Mouse (Mus musculus) heart, adult 2 months (tissue): Measurements from ENCODE around the gene Syap1. TPM values are rescaled to one million over a fixed set of nuclear protein-coding genes. Genes with fewer than 3 reads are reported as not detected.
A peak's percentile ranks its signal among the peaks of the same experiment; 100 is the strongest.

Experiments used
- DNase-seq, 2 experiments: peaks; one replicate each; pipeline ENCODE4 v3.0.0; 2021
- H3K27ac ChIP-seq: fragments of 200-600 bp; 2 replicates; pipeline ENCODE4 v1.8.1; 2022
- H3K27me3 ChIP-seq: fragments of 200-500 bp; 2 replicates; pipeline ENCODE4 v1.6.1; 2012; ENCODE audit warnings: mild to moderate bottlenecking, low read length, inconsistent platforms, mixed read lengths; ENCODE audit not compliant: control insufficient read depth, insufficient read depth
- H3K36me3 ChIP-seq: fragments of 200-500 bp; 2 replicates; pipeline ENCODE4 v1.6.1; 2012; ENCODE audit warnings: low read length, inconsistent platforms; ENCODE audit not compliant: control insufficient read depth, insufficient read depth
- H3K4me1 ChIP-seq: fragments of 200-500 bp; 2 replicates; pipeline ENCODE4 v1.6.1; 2011; ENCODE audit warnings: low read length; ENCODE audit not compliant: control insufficient read depth, insufficient read depth
- H3K4me3 ChIP-seq: fragments of 200-600 bp; 2 replicates; pipeline ENCODE4 v1.8.1; 2022
- H3K79me2 ChIP-seq: fragments of 200-500 bp; replicated peaks from 2 replicates; pipeline ENCODE4 v1.6.1; 2012; ENCODE audit warnings: mild to moderate bottlenecking, inconsistent platforms, low read length, moderate library complexity, mixed read lengths; ENCODE audit not compliant: control insufficient read depth, insufficient read depth
- H3K9ac ChIP-seq: fragments of 200-500 bp; 2 replicates; pipeline ENCODE4 v1.6.1; 2012; ENCODE audit warnings: low read depth, mild to moderate bottlenecking, control low read depth, inconsistent platforms, low read length, mixed read lengths
- CTCF ChIP-seq: fragments of 200-600 bp; IDR thresholded peaks from 2 replicates; pipeline ENCODE4 v1.8.1; 2022; ENCODE audit warnings: antibody characterized with exemption, mild to moderate bottlenecking, moderate library complexity
- EP300 ChIP-seq: fragments of 200-500 bp; IDR thresholded peaks from 2 replicates; pipeline ENCODE4 v1.6.1; 2011; ENCODE audit warnings: low read depth, low read length, control low read depth; ENCODE audit not compliant: insufficient read depth
- POLR2A ChIP-seq: fragments of 200-500 bp; IDR thresholded peaks from 2 replicates; pipeline ENCODE4 v1.6.1; 2011; ENCODE audit warnings: mild to moderate bottlenecking, low read depth, low read length, control low read depth; ENCODE audit not compliant: insufficient read depth
- WGBS: fragments of 180-500 bp; shearing (Covaris S2); methylation state at CpG from one replicate; pipeline ENCODE4 v1.1.7; 2018; 5-methylcytosine and 5-hydroxymethylcytosine counted together
- intact Hi-C: fragments of 180-260 bp; cut with DNase I; formaldehyde crosslinking; loops from one replicate; pipeline ENCODE4 v1.15.1; 2025
- polyA plus RNA-seq: library from polyadenylated mRNA; depleted of rRNA; stranded (reverse); fragments of >200 nt; gene quantifications from 2 replicates; pipeline ENCODE4 v1.2.3, GENCODE M21; 2012
- total RNA-seq, 2 experiments: library from RNA; stranded (reverse); gene quantifications; 2 replicates each; pipeline ENCODE4 v1.2.3; 2021

The Syap1 gene
- total and polyA plus RNA-seq, 3 experiments: 7.2 to 27.0 (median 26.5) TPM

GRCm38 (mm10) chrX:162871734-162872517 is 16.3 kb downstream of the Syap1 start:
- intact Hi-C loops: loop anchor here (5.0 kb wide), 1 partner anchor 155 kb away; no protein-coding TSS in a partner anchor
- whole genome bisulfite sequencing: 28% methylated on average over 4 of the region's 4 CpGs
- Histone ChIP-seq H3K36me3 (peaks cover 4% of the 10 kb centered on the region), H3K9ac (no peak overlapping the region), H3K4me1 (no peaks in the 10 kb centered on the region), H3K27ac (peak overlapping the region; percentile 42; the same call in 1 of the 2 replicates), H3K27me3 (no peaks in the 10 kb centered on the region), H3K4me3 (no peak overlapping the region), H3K79me2 (no peaks in the 10 kb centered on the region)
- DNase-seq: peak; percentile 23 to 39
- peak; percentile 88 for TF ChIP-seq CTCF
- TF ChIP-seq EP300: no peak
- TF ChIP-seq POLR2A: no peak

DNA sequence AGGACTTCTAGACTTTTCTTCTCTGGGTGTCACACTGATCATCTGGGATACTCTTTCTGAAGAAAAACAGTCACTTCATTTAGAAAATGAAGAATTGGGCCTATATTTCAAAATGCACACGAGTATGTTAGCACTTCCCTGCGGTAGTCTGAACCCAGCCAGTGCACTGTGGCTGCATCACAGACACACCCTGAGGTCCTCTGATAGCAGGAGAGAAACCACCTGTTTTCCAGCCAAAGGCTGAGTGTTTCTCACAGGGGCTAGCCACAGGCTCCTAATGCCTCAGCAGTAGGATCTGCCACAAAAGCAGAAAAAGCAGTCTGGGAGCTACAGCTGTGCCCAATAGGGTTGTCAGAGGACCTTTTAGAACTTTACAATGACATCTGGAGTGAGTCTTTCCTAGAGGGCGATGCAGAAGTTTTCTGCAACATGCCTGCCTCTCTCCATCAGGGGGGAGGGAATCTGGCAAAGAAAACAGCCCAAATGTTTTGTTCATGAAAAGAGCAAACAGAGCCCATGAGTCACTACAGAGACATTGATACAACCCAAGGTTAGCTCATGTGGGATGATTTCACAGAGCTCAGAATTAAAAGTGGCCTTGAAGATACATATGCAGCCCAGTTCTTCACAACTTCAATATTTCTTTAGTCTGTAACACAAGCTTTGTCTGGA is 19.8 kb downstream of the Syap1 start:
- Histone ChIP-seq H3K79me2 (no peaks in the 10 kb centered on the region), H3K4me3 (no peak overlapping the region), H3K4me1 (no peaks in the 10 kb centered on the region), H3K9ac (no peak overlapping the region), H3K36me3 (peaks cover 4% of the 10 kb centered on the region), H3K27ac (no peak overlapping the region), H3K27me3 (no peaks in the 10 kb centered on the region)
- DNase-seq: peak in 1 of 2 experiments; percentile 5
- intact Hi-C loops: no loop called here
- no peak for TF ChIP-seq CTCF
- TF ChIP-seq EP300: no peak
- TF ChIP-seq POLR2A: no peak
- 67% methylated on average over 3 of the region's 3 CpGs for WGBS

DNA sequence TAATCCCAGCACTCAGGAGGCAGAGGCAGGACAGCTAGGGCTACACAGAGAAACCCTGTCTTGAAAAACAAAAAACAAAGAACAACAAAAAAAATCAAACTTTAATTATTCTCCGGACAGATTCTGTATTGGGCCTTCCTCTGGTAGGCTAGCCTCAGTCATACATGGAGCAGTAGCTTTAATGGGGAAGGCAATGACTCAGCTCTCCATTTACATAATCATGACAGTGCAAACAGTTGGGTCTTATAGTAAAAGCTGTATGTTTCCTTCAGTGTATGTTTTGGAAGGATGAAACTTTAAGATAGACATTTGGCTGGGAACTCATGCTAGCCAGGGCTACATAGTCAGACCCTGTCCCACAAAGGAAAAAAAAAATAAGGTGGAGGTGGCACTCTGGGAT is 39.6 kb downstream of the Syap1 start:
- 92% methylated on average over 1 of the region's 1 CpGs for WGBS
- no peaks in the 10 kb centered on the region for H3K27me3 ChIP-seq
- no peak overlapping the region for H3K9ac ChIP-seq
- H3K4me3 ChIP-seq: no peak overlapping the region
- TF ChIP-seq POLR2A (no peak), EP300 (no peak), CTCF (no peak)
- no peak overlapping the region for H3K27ac ChIP-seq
- H3K36me3 ChIP-seq: no peaks in the 10 kb centered on the region
- H3K4me1 ChIP-seq: no peaks in the 10 kb centered on the region
- no peaks in the 10 kb centered on the region for H3K79me2 ChIP-seq
- DNase-seq: no peak
- intact Hi-C loops: no loop called here

DNA sequence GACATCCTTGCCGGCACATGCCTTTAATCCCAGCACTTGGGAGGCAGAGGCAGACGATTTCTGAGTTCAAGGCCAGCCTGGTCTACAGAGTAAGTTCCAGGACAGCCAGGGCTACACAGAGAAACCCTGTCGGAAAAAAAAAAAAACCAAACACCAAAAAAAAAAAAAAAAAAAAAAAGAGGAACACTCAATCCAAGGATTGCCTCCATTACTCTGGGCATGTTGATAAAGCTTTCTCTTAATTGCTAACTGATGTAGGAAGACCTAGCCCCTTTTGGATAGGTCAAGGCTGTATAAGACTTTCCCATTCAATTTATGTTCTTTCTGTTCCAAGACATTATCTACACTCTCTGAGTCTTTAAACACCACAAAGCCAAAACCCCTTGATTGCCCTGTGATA is 42.7 kb downstream of the Syap1 start:
- H3K27me3 ChIP-seq: no peaks in the 10 kb centered on the region
- H3K9ac ChIP-seq: no peak overlapping the region
- no peaks in the 10 kb centered on the region for H3K36me3 ChIP-seq
- intact Hi-C loops: no loop called here
- WGBS: 72% methylated on average over 3 of the region's 3 CpGs
- TF ChIP-seq POLR2A (no peak), EP300 (no peak), CTCF (no peak)
- no peak for DNase-seq
- no peak overlapping the region for H3K4me3 ChIP-seq
- H3K4me1 ChIP-seq: no peaks in the 10 kb centered on the region
- H3K79me2 ChIP-seq: no peaks in the 10 kb centered on the region
- no peak overlapping the region for H3K27ac ChIP-seq

GRCm38 (mm10) chrX:162844447-162845100 is 43.7 kb downstream of the Syap1 start:
- WGBS: 67% methylated on average over 8 of the region's 8 CpGs

More at GRCm38 (mm10) chrX:162844447-162845100, 43.7 kb downstream of the Syap1 start:
- no peak for DNase-seq
- Histone ChIP-seq H3K27ac (no peak overlapping the region), H3K27me3 (no peaks in the 10 kb centered on the region), H3K36me3 (no peaks in the 10 kb centered on the region), H3K79me2 (no peaks in the 10 kb centered on the region), H3K4me1 (no peaks in the 10 kb centered on the region), H3K4me3 (no peak overlapping the region), H3K9ac (no peak overlapping the region)
- intact Hi-C loops: no loop called here
- TF ChIP-seq EP300 (no peak), POLR2A (no peak), CTCF (0 out of 2 replicates have a peak, but pooled peaks have one; percentile 3)
